Mouse (Mus musculus): ENCODE data around the gene Tmem222. TPM values are rescaled to one million over a fixed set of nuclear protein-coding genes. Genes with fewer than 3 reads are reported as not detected.

The Tmem222 gene
- polyA plus RNA-seq, 1 experiment from 2014 or later, result 118 TPM

DNA sequence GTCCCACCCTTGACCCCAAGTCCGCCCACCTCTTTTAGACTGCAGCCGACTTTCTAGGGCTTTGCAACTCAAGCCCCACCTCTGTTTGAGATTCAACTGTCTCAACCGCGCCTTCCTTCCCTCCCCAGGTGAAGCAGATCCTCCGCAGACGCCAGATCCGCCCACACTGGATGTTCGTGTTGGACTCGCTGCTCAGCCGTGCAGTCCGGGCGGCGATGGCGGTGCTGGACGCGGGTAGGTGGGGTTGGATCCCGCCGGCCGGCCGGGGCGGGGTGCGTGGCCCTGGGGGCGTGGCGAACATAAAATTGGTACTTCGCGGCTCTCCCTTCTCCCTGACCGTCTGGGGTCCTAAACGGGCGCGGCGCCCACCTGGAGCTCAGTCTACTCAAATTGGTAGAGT is 26.4 kb downstream of the Tmem222 start:
- H3K9me3 ChIP-seq (ENCODE audit: control insufficient read depth, low read length), result no peaks in the 10 kb centered on the region
- H3K4me3 ChIP-seq (ENCODE audit: low read depth, low read length), result peak overlapping the region; percentile 18
- no peaks in the 10 kb centered on the region for H3K36me3 ChIP-seq (ENCODE audit: control insufficient read depth, insufficient read depth, low read length)
- H3K4me1 ChIP-seq (ENCODE audit: control insufficient read depth, insufficient read depth, low read length), result peaks cover 5% of the 10 kb centered on the region; the same call in 1 of the 2 replicates
- no peak overlapping the region for H3K27ac ChIP-seq (ENCODE audit: low read depth, low read length)
- peak overlapping the region; percentile 50 for H3K4me2 ChIP-seq (ENCODE audit: low read depth, low read length)
- H3K27me3 ChIP-seq (ENCODE audit: control insufficient read depth, insufficient read depth, low read length), result peaks cover 26% of the 10 kb centered on the region
- under 1% methylated on average over 31 of the region's 31 CpGs for WGBS
- ATAC-seq (ENCODE audit: low read depth), result no peak
- 0 out of 2 replicates have a peak overlapping the region, but pooled peaks have one; percentile 21 for H3K9ac ChIP-seq (replicated peaks; ENCODE audit: low read depth, low read length)

DNA sequence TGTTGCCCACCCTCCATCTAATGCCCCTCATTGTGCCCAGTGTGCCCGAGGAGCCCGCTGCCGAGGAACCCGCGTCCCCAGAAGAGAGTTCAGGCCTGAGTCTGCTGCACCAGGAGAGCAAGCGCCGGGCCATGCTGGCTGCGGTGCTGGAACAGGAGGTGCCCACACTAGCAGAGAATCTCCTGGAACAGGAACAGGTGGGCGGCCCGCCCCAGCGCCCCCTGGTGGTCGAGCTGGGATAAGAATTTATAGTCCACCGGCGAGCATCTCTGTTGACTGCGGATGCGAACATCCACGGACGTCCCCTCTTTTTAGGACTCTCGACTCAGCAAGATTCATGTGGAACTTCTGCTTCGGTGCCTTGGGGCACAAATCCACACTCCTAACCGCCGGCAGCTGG is 27.0 kb downstream of the Tmem222 start:
- Histone ChIP-seq H3K9me3 (ENCODE audit: control insufficient read depth, low read length) (no peaks in the 10 kb centered on the region), H3K9ac (replicated peaks; ENCODE audit: low read depth, low read length) (0 out of 2 replicates have a peak overlapping the region, but pooled peaks have one; percentile 21), H3K4me2 (ENCODE audit: low read depth, low read length) (peak overlapping the region; percentile 50), H3K4me1 (ENCODE audit: control insufficient read depth, insufficient read depth, low read length) (peaks cover 5% of the 10 kb centered on the region; the same call in 1 of the 2 replicates), H3K27me3 (ENCODE audit: control insufficient read depth, insufficient read depth, low read length) (peaks cover 26% of the 10 kb centered on the region), H3K4me3 (ENCODE audit: low read depth, low read length) (peak overlapping the region; percentile 18), H3K36me3 (ENCODE audit: control insufficient read depth, insufficient read depth, low read length) (no peaks in the 10 kb centered on the region), H3K27ac (ENCODE audit: low read depth, low read length) (no peak overlapping the region)
- no peak for ATAC-seq (ENCODE audit: low read depth)
- 4% methylated on average over 22 of the region's 22 CpGs for WGBS

DNA sequence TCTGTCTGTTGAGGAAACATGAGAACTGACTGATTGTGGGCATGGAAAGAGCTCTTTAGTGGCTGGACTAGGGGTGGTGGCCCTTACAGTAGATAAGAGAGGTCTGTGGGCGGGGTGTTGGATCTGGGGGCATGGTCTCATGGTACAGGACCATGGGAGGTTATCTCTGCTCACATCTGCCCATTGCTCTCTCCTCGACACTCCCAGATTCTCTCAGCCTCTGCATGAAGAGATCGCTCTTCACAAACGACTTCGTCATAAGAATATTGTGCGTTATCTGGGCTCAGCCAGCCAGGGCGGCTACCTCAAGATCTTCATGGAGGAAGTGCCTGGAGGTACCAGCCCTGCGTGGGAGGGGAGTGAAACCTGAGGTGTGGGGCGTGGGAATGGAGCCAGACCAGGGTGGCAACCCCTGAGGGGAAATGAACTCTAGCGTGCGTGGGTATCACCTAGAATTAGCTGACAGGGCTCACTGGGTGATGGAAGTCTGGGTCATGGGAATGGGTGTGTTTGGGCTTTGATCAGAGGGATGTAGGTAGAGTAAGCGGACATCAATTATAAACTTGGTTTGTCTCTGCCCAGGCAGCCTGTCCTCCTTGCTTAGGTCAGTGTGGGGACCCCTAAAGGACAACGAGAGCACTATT is 29.7 kb downstream of the Tmem222 start:
- no peak for ATAC-seq (ENCODE audit: low read depth)
- H3K4me1 ChIP-seq (ENCODE audit: control insufficient read depth, insufficient read depth, low read length), result peaks cover 5% of the 10 kb centered on the region; the same call in 1 of the 2 replicates
- 82% methylated on average over 13 of the region's 13 CpGs for WGBS
- no peaks in the 10 kb centered on the region for H3K36me3 ChIP-seq (ENCODE audit: control insufficient read depth, insufficient read depth, low read length)
- no peaks in the 10 kb centered on the region for H3K9me3 ChIP-seq (ENCODE audit: control insufficient read depth, low read length)
- H3K4me2 ChIP-seq (ENCODE audit: low read depth, low read length), result no peak overlapping the region
- no peak overlapping the region for H3K9ac ChIP-seq (replicated peaks; ENCODE audit: low read depth, low read length)
- peaks cover 28% of the 10 kb centered on the region for H3K27me3 ChIP-seq (ENCODE audit: control insufficient read depth, insufficient read depth, low read length)
- no peak overlapping the region for H3K4me3 ChIP-seq (ENCODE audit: low read depth, low read length)
- no peak overlapping the region for H3K27ac ChIP-seq (ENCODE audit: low read depth, low read length)

DNA sequence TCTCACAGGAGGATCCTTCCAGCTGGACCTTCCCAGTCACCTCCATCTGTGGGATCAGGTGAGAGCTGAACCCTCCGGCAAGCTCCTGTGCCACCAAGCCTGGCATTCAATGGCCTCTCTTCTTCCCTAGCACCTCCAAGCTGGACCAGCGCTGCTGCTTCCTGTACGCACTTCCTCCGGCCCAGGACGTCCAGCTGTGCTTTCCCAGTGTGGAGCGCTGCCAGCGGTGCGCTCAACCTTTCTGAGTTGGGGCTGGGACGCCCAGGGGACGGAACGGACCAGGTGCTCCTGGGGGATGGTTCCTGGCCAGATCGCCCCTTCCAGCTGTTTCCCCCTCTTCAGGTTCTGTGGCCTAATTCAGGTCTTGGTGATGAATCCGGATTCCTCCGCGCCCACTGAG is 30.5 kb downstream of the Tmem222 start:
- H3K4me1 ChIP-seq (ENCODE audit: control insufficient read depth, insufficient read depth, low read length), result peaks cover 5% of the 10 kb centered on the region; the same call in 1 of the 2 replicates
- peaks cover 34% of the 10 kb centered on the region for H3K27me3 ChIP-seq (ENCODE audit: control insufficient read depth, insufficient read depth, low read length)
- H3K27ac ChIP-seq (ENCODE audit: low read depth, low read length), result no peak overlapping the region
- H3K4me2 ChIP-seq (ENCODE audit: low read depth, low read length), result no peak overlapping the region
- 26% methylated on average over 15 of the region's 15 CpGs for WGBS
- H3K9me3 ChIP-seq (ENCODE audit: control insufficient read depth, low read length), result no peaks in the 10 kb centered on the region
- no peak overlapping the region for H3K9ac ChIP-seq (replicated peaks; ENCODE audit: low read depth, low read length)
- no peak overlapping the region for H3K4me3 ChIP-seq (ENCODE audit: low read depth, low read length)
- ATAC-seq (ENCODE audit: low read depth), result no peak
- no peaks in the 10 kb centered on the region for H3K36me3 ChIP-seq (ENCODE audit: control insufficient read depth, insufficient read depth, low read length)

DNA sequence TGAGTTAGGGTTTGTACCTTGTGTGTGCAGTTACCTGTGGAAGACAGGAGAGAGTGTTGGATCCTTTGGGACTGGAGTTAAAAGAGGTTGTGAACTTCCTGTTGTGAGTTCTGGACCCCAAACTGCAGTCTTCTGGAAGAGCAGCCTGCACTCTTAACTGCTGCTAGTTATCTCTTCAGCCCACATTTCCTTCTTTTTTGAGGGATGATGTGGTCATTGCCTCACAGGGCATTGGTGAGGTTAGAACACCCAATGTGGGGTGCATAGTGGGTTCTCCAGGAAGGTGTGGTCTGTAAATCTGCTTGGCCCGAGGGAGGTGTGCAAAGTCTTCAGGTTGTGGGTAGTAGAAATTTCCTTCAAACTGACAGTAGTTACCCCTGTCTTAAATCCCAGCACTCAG is 33.3 kb downstream of the Tmem222 start:
- 94% methylated on average over 1 of the region's 1 CpGs for WGBS
- no peak for ATAC-seq (ENCODE audit: low read depth)
- Histone ChIP-seq H3K27ac (ENCODE audit: low read depth, low read length) (no peak overlapping the region), H3K9ac (replicated peaks; ENCODE audit: low read depth, low read length) (no peak overlapping the region), H3K9me3 (ENCODE audit: control insufficient read depth, low read length) (no peaks in the 10 kb centered on the region), H3K4me2 (ENCODE audit: low read depth, low read length) (no peak overlapping the region), H3K4me3 (ENCODE audit: low read depth, low read length) (no peak overlapping the region), H3K36me3 (ENCODE audit: control insufficient read depth, insufficient read depth, low read length) (no peaks in the 10 kb centered on the region), H3K27me3 (ENCODE audit: control insufficient read depth, insufficient read depth, low read length) (peaks cover 27% of the 10 kb centered on the region), H3K4me1 (ENCODE audit: control insufficient read depth, insufficient read depth, low read length) (no peaks in the 10 kb centered on the region)

DNA sequence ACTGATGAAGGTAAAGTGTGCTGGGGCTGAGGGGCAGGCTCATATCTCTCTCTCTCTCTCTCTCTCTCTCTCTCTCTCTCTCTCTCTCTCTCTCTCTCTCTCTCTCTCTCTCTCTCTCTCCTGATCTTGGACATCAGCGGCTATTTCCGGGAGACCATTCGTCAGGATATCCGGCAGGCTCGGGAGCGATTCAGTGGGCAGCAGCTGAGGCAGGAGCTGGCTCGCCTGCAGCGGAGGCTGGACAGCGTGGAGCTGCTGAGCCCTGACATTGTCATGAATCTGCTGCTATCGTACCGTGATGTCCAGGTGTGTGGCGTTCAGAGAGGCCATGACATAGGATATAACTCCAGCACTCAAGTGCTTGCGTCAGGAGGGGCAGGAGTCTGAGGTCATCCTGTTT is 34.1 kb downstream of the Tmem222 start:
- no peaks in the 10 kb centered on the region for H3K4me1 ChIP-seq (ENCODE audit: control insufficient read depth, insufficient read depth, low read length)
- no peak overlapping the region for H3K4me2 ChIP-seq (ENCODE audit: low read depth, low read length)
- no peak for ATAC-seq (ENCODE audit: low read depth)
- no peaks in the 10 kb centered on the region for H3K9me3 ChIP-seq (ENCODE audit: control insufficient read depth, low read length)
- H3K36me3 ChIP-seq (ENCODE audit: control insufficient read depth, insufficient read depth, low read length), result no peaks in the 10 kb centered on the region
- H3K4me3 ChIP-seq (ENCODE audit: low read depth, low read length), result no peak overlapping the region
- no peak overlapping the region for H3K27ac ChIP-seq (ENCODE audit: low read depth, low read length)
- 35% methylated on average over 13 of the region's 13 CpGs for whole genome bisulfite sequencing
- peaks cover 27% of the 10 kb centered on the region for H3K27me3 ChIP-seq (ENCODE audit: control insufficient read depth, insufficient read depth, low read length)
- no peak overlapping the region for H3K9ac ChIP-seq (replicated peaks; ENCODE audit: low read depth, low read length)

DNA sequence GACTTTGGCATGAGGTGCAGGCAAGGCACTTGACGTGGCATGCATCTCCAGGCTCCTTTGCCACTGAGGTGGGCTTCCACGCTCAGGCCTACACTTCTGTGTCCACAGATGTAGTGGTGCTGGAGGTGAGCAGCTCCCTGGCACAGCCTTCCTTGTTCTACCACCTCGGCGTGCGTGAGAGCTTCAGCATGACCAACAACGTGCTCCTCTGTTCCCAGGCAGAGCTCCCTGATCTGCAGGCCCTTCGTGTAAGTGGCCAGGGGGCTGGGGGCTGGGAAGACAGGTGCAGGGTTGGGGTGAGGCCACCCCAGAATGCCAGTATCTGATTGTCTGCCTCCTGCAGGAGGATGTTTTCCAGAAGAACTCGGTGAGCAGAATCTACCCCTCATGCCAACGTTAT is 34.9 kb downstream of the Tmem222 start:
- Histone ChIP-seq H3K27ac (ENCODE audit: low read depth, low read length) (no peak overlapping the region), H3K9ac (replicated peaks; ENCODE audit: low read depth, low read length) (no peak overlapping the region), H3K4me1 (ENCODE audit: control insufficient read depth, insufficient read depth, low read length) (no peaks in the 10 kb centered on the region), H3K4me3 (ENCODE audit: low read depth, low read length) (no peak overlapping the region), H3K4me2 (ENCODE audit: low read depth, low read length) (no peak overlapping the region), H3K27me3 (ENCODE audit: control insufficient read depth, insufficient read depth, low read length) (peaks cover 27% of the 10 kb centered on the region), H3K9me3 (ENCODE audit: control insufficient read depth, low read length) (no peaks in the 10 kb centered on the region), H3K36me3 (ENCODE audit: control insufficient read depth, insufficient read depth, low read length) (no peaks in the 10 kb centered on the region)
- WGBS, result 54% methylated on average over 9 of the region's 9 CpGs
- ATAC-seq (ENCODE audit: low read depth), result no peak

DNA sequence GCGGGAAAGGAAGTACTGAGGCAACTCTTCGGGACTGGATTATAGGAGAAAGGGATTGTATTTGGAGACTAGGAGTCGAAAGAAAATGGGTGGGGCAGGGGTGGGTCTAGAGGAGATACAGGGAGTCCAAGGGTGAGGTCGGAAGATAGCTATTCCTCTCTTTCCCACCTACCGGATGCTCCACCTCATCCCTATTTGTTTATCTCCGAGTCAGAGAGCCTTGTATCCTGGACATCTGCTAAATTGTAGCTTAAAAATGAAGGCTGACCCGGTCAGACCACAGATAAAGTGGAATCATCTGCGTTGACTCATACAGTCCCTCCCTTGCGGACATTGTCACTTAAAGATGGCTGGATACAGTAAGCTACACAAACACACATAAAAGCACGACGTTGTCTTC is 35.7 kb downstream of the Tmem222 start:
- no peaks in the 10 kb centered on the region for H3K4me1 ChIP-seq (ENCODE audit: control insufficient read depth, insufficient read depth, low read length)
- H3K27ac ChIP-seq (ENCODE audit: low read depth, low read length), result no peak overlapping the region
- H3K9ac ChIP-seq (replicated peaks; ENCODE audit: low read depth, low read length), result no peak overlapping the region
- peak overlapping the region; percentile 68 for H3K4me2 ChIP-seq (ENCODE audit: low read depth, low read length)
- no peaks in the 10 kb centered on the region for H3K36me3 ChIP-seq (ENCODE audit: control insufficient read depth, insufficient read depth, low read length)
- 29% methylated on average over 11 of the region's 11 CpGs for WGBS
- no peak for ATAC-seq (ENCODE audit: low read depth)
- H3K27me3 ChIP-seq (ENCODE audit: control insufficient read depth, insufficient read depth, low read length), result peaks cover 27% of the 10 kb centered on the region
- H3K4me3 ChIP-seq (ENCODE audit: low read depth, low read length), result peak overlapping the region; percentile 44
- no peaks in the 10 kb centered on the region for H3K9me3 ChIP-seq (ENCODE audit: control insufficient read depth, low read length)

DNA sequence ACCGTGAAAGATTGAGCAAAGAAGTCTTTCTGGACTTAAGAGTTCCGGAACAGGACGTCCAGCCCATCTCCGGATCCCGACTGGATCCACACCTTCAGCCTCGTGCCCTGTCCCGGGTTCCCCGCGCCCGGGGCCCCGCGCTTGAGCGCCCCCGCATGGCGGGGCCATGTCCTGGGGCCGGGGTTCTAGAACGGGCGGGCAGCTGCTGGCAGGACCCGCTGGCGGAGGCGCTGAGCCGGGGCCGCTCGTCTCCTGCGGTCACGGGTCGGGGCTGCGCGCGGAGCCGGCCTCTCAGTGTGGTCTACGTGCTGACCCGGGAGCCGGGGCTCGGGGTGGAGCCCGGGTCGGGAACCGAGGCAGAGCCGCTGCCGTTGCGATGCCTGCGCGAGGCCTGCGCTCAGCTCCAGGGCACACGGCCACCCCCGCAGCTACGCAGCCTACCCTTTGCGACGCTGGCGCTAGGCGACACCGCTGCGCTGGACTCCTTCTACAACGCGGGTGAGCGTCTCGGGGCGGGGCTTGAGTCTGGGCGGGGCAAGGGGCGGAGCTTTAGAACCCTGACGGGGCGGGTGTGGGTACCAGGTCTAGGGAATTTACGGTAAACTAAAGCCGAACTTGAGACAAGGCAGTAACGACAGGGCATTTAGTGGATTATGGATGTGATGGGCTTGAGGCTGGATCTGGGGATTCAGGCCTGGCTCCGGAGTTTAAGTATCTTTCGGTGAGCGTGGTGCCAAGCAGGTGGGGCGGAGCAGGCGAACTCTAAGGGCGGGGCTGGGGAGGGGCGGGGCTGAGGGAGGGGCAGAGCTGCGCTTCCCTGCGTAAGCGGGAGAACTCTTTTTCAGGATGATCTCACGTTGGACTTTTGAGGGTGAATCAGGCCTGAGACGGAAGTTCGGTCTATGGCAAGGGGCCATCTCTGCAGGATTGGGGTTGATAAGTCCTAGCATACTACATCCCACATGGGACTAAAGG is 36.4 kb downstream of the Tmem222 start:
- Histone ChIP-seq H3K9ac (replicated peaks; ENCODE audit: low read depth, low read length) (peak overlapping the region; percentile 54; the same call in 1 of the 2 replicates), H3K27me3 (ENCODE audit: control insufficient read depth, insufficient read depth, low read length) (peaks cover 27% of the 10 kb centered on the region), H3K27ac (ENCODE audit: low read depth, low read length) (no peak overlapping the region), H3K36me3 (ENCODE audit: control insufficient read depth, insufficient read depth, low read length) (no peaks in the 10 kb centered on the region), H3K4me2 (ENCODE audit: low read depth, low read length) (peak overlapping the region; percentile 68), H3K9me3 (ENCODE audit: control insufficient read depth, low read length) (no peaks in the 10 kb centered on the region), H3K4me1 (ENCODE audit: control insufficient read depth, insufficient read depth, low read length) (no peaks in the 10 kb centered on the region), H3K4me3 (ENCODE audit: low read depth, low read length) (peak overlapping the region; percentile 44)
- WGBS, result under 1% methylated on average over 67 of the region's 78 CpGs
- ATAC-seq (ENCODE audit: low read depth), result peak; percentile 93
